Mouse (Mus musculus) kidney, adult 2 months (tissue): ENCODE measurements around the gene Ctr9.

ENCODE experiments used
- CTCF ChIP-seq: fragments of 200-500 bp; conservative IDR thresholded peaks from 2 replicates; pipeline ENCODE4 v1.5.1; 2011; ENCODE audit warnings: low read depth, mild to moderate bottlenecking, control low read depth, low read length, moderate library complexity, mixed read lengths; ENCODE audit not compliant: insufficient read depth, insufficient read length
- POLR2A ChIP-seq: fragments of 200-500 bp; IDR thresholded peaks from one replicate; pipeline ENCODE4 v1.6.1; 2011; ENCODE audit warnings: low read depth, low read length, control low read depth

- TF ChIP-seq CTCF (no peak), POLR2A (no peak)
Observed at GRCm38 (mm10) chr7:111080026-111080425, 51.3 kb downstream of the Ctr9 start.
